Mouse (Mus musculus): ENCODE measurements around the gene Cfap45. TPM values are rescaled to one million over a fixed set of nuclear protein-coding genes. Genes with fewer than 3 reads are reported as not detected.
A peak's percentile ranks its signal among the peaks of the same experiment; 100 is the strongest.

Cfap45 gene
- polyA plus RNA-seq, 1 experiment from 2014 or later = 3.6 TPM

DNA sequence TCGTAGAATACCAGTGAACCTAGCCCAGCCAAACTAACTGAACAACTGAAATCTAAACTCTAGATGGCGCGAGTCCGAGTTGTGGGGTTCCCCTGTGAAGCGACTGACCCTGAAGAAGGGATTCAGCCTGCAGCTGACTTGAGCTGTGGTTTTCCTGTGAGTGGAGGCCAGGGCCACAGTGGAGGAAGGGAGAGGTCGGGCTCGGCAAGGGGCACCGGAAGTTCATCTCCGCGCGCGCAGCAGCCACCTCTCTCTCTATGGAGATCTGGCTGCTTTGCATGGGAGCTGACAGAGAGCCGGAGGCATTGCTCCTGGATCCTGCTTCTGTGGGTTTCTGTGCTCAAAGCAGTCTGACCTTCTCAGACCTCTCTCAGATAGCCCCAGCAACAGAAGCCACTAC is 7.6 kb upstream of the Cfap45 start:
- Histone ChIP-seq H3K4me3 (peak overlapping the region; percentile 24; the same call in 1 of the 2 replicates), H3K36me3 (no peaks in the 10 kb centered on the region), H3K27ac (peak overlapping the region; percentile 64), H3K9me3 (peaks cover 6% of the 10 kb centered on the region), H3K27me3 (ENCODE audit: insufficient read depth, poor library complexity, severe bottlenecking) (peaks cover 10% of the 10 kb centered on the region; the same call in 1 of the 2 replicates), H3K4me1 (replicated peaks) (peaks cover 30% of the 10 kb centered on the region)
- DNase-seq (ENCODE audit: low spot score) = peak; percentile 41
- 25% methylated on average over 13 of the region's 13 CpGs for WGBS

DNA sequence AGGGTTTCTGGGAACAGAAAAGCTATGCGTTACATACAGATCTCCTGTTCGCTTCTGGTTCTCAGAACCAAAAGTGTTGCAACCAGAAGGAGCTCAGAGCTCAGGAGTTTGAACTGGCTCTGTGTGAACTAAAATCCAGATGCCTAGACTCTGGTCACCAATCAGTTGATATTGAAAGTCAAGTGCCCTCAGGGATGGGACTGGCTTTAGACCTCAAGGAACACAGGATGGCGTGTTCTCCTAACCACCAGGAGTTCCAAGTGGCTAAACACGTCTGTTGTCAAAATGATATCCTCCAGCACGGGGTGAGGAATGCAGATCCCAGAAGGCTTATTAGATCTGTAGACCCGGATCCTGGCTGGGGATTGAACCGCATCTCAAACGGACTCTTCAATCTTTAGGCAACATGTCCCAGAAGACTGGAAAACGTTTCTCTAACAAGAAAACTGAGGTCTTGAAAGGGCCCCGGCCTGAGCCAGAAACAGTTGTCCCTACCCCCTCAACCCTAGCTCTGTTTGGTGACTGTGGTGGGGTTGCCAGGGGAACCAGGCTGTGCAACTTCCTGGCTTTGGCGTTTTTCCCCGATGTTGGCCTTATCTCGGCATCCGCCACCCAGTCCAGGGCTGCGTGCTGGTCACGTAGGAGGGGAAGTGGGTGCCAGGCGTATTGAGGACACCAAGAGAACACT is 6.9 kb upstream of the Cfap45 start:
- DNase-seq (ENCODE audit: low spot score) = no peak
- Histone ChIP-seq H3K4me3 (0 out of 2 replicates have a peak overlapping the region, but pooled peaks have one; percentile 24), H3K27ac (peak overlapping the region; percentile 64; the same call in 1 of the 2 replicates), H3K4me1 (replicated peaks) (peaks cover 25% of the 10 kb centered on the region), H3K27me3 (ENCODE audit: insufficient read depth, poor library complexity, severe bottlenecking) (peaks cover 10% of the 10 kb centered on the region; the same call in 1 of the 2 replicates), H3K36me3 (no peaks in the 10 kb centered on the region), H3K9me3 (peaks cover 8% of the 10 kb centered on the region)
- 82% methylated on average over 17 of the region's 17 CpGs for WGBS

DNA sequence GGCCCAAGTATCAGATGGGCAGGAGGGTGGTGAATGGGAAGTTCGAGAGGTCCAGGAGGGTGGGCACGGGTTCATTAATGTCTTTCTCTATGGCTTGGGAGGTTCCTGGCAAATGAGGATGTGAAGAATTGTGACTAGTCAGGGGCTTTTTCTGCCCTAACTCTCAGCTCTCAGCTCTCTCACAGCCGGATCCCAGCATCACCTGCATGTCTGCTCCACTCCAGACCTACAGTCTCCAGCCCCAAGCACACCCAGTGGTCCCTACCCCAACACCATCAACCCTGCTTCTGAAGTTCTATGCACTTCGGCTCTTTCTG is 6.4 kb upstream of the Cfap45 start:
- WGBS = 82% methylated on average over 4 of the region's 4 CpGs
- Histone ChIP-seq H3K4me3 (no peak overlapping the region), H3K9me3 (peaks cover 8% of the 10 kb centered on the region), H3K27ac (0 out of 2 replicates have a peak overlapping the region, but pooled peaks have one; percentile 1), H3K27me3 (ENCODE audit: insufficient read depth, poor library complexity, severe bottlenecking) (peaks cover 9% of the 10 kb centered on the region; the same call in 1 of the 2 replicates), H3K4me1 (replicated peaks) (peaks cover 23% of the 10 kb centered on the region), H3K36me3 (no peaks in the 10 kb centered on the region)
- DNase-seq (ENCODE audit: low spot score) = no peak

DNA sequence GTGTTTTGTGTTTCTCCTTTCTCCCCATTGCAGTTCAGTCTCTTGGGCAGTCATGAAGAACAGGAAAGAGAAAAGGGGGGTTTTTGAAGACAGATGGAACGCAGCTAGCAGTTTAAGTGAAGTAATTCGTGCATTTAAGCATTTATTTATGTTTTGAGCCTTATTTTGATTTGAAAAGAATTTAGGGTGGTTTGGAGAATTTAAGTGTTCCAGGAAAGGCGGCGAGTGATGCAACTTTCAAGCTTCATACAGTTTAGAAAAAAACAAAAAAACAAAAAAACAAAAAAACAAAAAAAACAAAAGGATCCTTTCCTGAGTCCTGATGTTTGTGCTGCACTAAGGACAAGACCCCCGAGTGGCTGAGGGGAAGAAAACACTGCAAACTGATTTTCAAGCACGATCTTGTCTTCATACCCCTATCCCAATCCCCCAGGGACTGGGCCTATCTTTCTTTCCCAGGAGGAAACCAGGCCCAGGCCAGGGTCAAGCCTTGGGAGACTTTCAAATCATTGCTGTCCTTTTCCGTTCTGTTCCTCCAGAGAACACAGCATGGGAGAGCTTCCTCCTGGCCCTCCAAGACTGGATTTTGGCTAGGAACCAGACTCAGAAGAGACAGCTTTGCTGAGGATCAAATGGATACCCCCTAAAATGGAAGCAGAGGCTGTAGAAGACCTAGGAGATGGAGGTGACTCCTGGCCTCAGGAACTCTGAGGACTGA is 5.9 kb upstream of the Cfap45 start:
- Histone ChIP-seq H3K4me1 (replicated peaks) (peaks cover 26% of the 10 kb centered on the region), H3K36me3 (no peaks in the 10 kb centered on the region), H3K27ac (0 out of 2 replicates have a peak overlapping the region, but pooled peaks have one; percentile 1), H3K27me3 (ENCODE audit: insufficient read depth, poor library complexity, severe bottlenecking) (peaks cover 9% of the 10 kb centered on the region; the same call in 1 of the 2 replicates), H3K4me3 (no peak overlapping the region), H3K9me3 (peaks cover 8% of the 10 kb centered on the region)
- no peak for DNase-seq (ENCODE audit: low spot score)
- WGBS = 78% methylated on average over 7 of the region's 7 CpGs

DNA sequence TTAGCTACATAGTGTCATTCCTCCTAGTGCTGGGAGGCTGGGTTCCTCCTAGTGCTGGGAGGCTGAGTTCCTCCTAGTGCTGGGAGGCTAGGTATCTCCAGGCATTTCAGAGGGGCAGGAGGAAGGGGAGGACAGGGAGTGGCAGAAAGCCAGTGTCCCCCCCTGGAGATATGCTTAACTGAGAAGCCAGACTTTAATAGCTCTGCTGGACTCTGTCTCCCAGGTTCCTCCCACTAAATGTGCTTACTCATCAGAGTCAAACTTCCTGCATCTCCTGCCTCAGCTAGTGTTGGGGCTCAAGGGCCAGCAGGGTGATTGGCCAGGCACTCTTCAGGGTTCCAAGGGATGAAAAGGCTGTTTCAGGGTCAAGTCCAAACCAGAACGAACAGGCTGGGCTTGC is 5.2 kb upstream of the Cfap45 start:
- Histone ChIP-seq H3K4me3 (no peak overlapping the region), H3K27me3 (ENCODE audit: insufficient read depth, poor library complexity, severe bottlenecking) (peaks cover 12% of the 10 kb centered on the region; the same call in 1 of the 2 replicates), H3K27ac (no peak overlapping the region), H3K9me3 (peaks cover 8% of the 10 kb centered on the region), H3K36me3 (no peaks in the 10 kb centered on the region), H3K4me1 (replicated peaks) (peaks cover 26% of the 10 kb centered on the region)
- WGBS = 83% methylated on average over 1 of the region's 1 CpGs
- DNase-seq (ENCODE audit: low spot score) = no peak

DNA sequence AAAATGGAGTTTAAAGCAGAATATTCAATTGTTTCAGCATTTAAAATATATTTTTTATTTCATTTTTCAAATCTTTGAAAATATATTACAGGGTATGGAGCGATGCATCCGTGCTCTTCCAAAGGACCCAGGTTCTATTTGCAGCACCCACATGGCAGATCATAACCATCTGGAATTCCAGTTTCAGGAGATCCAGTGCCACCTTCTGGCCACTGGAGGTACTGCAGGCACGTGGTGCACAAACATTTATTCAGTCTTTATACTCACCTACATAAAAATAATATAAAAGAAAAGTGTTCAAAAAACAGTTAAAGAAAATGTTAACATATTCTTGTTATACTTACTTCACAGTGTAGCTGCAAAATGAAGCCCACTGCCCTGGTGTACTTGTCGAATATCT is 2.6 kb upstream of the Cfap45 start:
- 70% methylated on average over 4 of the region's 4 CpGs for WGBS
- peaks cover 8% of the 10 kb centered on the region for H3K9me3 ChIP-seq
- H3K4me3 ChIP-seq = no peak overlapping the region
- H3K4me1 ChIP-seq (replicated peaks) = peaks cover 28% of the 10 kb centered on the region
- no peak for DNase-seq (ENCODE audit: low spot score)
- H3K27me3 ChIP-seq (ENCODE audit: insufficient read depth, poor library complexity, severe bottlenecking) = peaks cover 13% of the 10 kb centered on the region; the same call in 1 of the 2 replicates
- no peak overlapping the region for H3K27ac ChIP-seq
- no peaks in the 10 kb centered on the region for H3K36me3 ChIP-seq

DNA sequence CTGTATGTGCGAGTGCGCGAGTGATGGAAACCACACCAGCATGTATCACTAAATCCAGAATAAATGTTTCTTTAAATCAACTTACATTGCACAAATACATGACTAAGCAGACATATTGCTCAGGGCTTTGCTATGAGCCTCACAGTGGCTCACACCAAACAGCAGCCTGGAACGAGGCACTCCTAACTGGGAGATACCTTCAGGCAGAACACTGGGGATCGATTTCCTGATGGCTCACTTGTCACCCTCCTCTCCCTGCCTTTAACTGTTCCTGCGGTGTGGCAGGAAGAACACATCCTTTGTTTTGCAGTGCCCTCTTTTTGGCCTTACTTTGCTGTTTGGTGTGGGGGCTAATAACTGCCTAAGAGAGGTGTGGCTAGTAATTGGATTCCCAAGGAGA is 957 bp upstream of the Cfap45 start:
- no peaks in the 10 kb centered on the region for H3K36me3 ChIP-seq
- H3K4me1 ChIP-seq (replicated peaks) = peaks cover 23% of the 10 kb centered on the region
- H3K9me3 ChIP-seq = peaks cover 8% of the 10 kb centered on the region
- H3K27me3 ChIP-seq (ENCODE audit: insufficient read depth, poor library complexity, severe bottlenecking) = peaks cover 13% of the 10 kb centered on the region; the same call in 1 of the 2 replicates
- H3K4me3 ChIP-seq = no peak overlapping the region
- no peak for DNase-seq (ENCODE audit: low spot score)
- no peak overlapping the region for H3K27ac ChIP-seq
- WGBS = 70% methylated on average over 6 of the region's 6 CpGs

DNA sequence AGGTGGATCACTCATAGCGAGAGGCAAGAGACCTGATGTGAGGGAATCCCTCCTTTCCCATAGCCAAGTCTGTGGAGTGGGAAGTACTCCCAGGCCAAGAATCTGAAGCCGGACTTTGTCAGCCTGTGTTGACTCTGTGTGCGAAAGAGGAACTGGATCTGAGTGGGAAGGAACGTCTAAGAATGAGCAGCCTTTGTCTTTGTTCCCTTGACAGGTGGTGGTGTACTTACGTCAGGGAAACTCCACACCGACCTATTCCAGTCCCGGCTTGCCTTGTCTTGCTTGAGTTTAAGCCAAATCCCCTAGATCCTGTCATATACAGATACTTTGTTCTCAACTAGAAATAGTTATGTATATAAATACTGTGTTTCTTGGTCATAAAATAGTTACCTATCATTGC is 1.9 kb downstream of the Cfap45 start:
- no peaks in the 10 kb centered on the region for H3K36me3 ChIP-seq
- peaks cover 37% of the 10 kb centered on the region for H3K4me1 ChIP-seq (replicated peaks)
- peaks cover 20% of the 10 kb centered on the region for H3K27me3 ChIP-seq (ENCODE audit: insufficient read depth, poor library complexity, severe bottlenecking)
- no peak overlapping the region for H3K4me3 ChIP-seq
- H3K27ac ChIP-seq = no peak overlapping the region
- peaks cover 6% of the 10 kb centered on the region for H3K9me3 ChIP-seq
- DNase-seq (ENCODE audit: low spot score) = no peak
- WGBS = 66% methylated on average over 7 of the region's 7 CpGs

DNA sequence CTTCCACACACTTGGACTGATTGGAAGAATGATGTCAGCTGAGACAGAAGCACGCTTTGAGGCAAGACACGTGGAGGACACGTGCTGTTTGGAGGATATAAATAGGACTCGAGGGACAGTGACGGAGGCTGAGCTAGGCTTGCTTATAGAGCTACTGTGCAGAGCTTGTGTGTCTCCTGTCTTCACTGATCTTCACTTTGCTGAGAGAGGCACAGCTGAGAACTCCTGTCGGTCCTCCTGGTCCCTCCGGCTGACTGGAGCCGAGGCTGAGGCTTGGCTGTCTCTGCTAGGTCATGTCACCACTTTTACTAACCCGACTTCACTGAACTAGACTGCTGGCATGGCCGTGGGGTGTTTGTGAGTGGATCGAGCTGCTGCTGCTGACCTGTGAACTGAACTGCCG is 3.1 kb downstream of the Cfap45 start:
- Histone ChIP-seq H3K27me3 (ENCODE audit: insufficient read depth, poor library complexity, severe bottlenecking) (peaks cover 22% of the 10 kb centered on the region), H3K27ac (no peak overlapping the region), H3K4me3 (no peak overlapping the region), H3K9me3 (no peaks in the 10 kb centered on the region), H3K36me3 (no peaks in the 10 kb centered on the region), H3K4me1 (replicated peaks) (peaks cover 37% of the 10 kb centered on the region)
- WGBS = 76% methylated on average over 12 of the region's 12 CpGs
- DNase-seq (ENCODE audit: low spot score) = no peak

DNA sequence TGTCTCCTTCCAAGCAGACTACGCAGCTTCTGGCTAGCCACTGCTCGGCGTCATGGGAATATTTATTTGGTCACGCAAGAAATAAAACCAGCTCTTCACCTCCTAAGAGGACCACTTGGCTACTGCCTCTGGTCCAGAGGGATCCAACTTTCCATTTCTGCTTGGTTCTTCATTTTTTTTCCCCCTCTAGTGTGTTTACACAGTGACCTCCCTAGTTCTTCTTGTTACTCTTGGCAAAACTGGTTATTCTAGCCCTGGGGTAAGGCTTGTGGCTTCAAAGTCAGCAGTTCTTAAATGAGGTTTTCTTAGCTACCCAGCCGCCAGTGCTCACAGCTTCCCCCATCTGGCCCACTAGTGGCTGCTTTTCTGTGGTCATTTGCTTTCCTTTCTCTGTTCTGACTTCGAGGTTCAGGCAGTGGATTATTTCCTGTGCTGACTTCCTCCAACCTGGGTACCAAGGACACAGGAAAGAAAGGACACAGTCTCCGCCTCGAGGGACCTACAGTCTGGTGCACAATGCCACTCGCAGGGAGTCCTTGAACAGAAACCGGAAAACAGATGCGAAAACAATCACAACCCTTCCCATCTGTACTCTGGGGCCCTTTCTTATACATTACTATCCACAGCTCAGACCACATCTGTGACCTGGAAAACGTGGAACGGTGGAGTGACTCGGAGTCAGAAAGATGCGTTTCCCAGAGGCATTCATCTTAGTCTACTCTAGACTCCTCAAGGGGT is 4.6 kb downstream of the Cfap45 start:
- Histone ChIP-seq H3K27ac (peak overlapping the region; percentile 56; the same call in 1 of the 2 replicates), H3K4me3 (no peak overlapping the region), H3K36me3 (no peaks in the 10 kb centered on the region), H3K9me3 (no peaks in the 10 kb centered on the region), H3K4me1 (replicated peaks) (peaks cover 30% of the 10 kb centered on the region), H3K27me3 (ENCODE audit: insufficient read depth, poor library complexity, severe bottlenecking) (peaks cover 24% of the 10 kb centered on the region)
- peak; percentile 41 for DNase-seq (ENCODE audit: low spot score)
- WGBS = 52% methylated on average over 15 of the region's 15 CpGs

DNA sequence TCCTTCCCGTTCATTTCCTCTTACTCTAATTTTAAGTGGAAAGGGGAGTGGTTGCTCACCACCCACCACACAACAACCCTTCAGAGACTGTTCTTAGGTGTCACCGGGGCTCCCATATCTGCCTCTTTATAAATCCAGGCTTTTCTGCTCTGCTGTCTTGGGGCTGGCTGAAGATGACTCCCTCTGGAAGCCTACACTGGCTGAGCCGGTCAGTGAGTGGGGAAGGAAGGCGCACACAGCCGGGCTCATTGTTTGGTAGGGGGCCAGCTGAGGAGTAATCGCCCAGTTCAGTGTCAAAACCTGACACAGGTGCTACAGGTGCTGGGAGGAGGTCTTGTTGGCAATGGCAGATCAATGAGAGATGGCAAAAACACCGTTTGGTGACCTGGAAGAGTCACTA is 5.4 kb downstream of the Cfap45 start:
- H3K36me3 ChIP-seq = no peaks in the 10 kb centered on the region
- no peak overlapping the region for H3K4me3 ChIP-seq
- H3K4me1 ChIP-seq (replicated peaks) = peaks cover 30% of the 10 kb centered on the region
- 70% methylated on average over 7 of the region's 7 CpGs for WGBS
- no peak for DNase-seq (ENCODE audit: low spot score)
- H3K27ac ChIP-seq = no peak overlapping the region
- no peaks in the 10 kb centered on the region for H3K9me3 ChIP-seq
- H3K27me3 ChIP-seq (ENCODE audit: insufficient read depth, poor library complexity, severe bottlenecking) = peaks cover 32% of the 10 kb centered on the region

DNA sequence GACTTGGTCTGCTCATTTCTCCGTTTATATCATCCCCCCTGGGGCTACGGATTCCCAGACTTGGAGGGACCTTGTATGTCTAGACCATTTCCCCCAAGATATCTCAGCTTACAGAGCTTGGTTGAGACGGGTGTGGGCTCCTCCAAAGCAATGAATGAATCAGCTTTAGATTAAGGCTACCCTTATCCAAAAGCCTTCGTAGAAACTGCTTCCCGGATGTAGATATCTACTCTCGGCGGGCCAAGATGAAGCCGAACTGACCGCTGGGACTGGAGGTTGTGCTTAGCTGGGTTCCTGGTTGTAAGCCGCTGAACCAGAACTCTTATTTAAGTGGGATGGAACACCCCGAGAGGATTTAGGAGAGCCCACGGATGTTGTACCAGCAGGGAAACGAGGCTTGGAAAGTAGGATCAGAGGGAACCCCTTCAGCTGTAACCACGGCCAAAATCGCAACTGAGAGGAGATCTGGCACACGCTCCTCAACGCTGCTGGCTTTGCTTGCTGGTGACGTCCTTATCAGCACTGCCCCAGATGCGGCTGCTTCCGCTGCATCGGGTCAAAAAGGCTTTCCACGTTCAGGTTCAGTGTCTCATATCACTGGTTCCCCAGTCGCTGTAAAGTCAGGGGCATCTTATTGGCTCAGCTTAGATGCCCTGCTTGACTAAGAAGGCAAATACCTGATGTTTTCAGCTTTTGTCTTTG is 5.9 kb downstream of the Cfap45 start:
- no peak overlapping the region for H3K4me3 ChIP-seq
- DNase-seq (ENCODE audit: low spot score) = no peak
- no peak overlapping the region for H3K27ac ChIP-seq
- peaks cover 33% of the 10 kb centered on the region for H3K27me3 ChIP-seq (ENCODE audit: insufficient read depth, poor library complexity, severe bottlenecking)
- 77% methylated on average over 23 of the region's 23 CpGs for WGBS
- H3K36me3 ChIP-seq = no peaks in the 10 kb centered on the region
- H3K4me1 ChIP-seq (replicated peaks) = peaks cover 25% of the 10 kb centered on the region
- no peaks in the 10 kb centered on the region for H3K9me3 ChIP-seq
